Mouse (Mus musculus) forebrain, embryonic 12.5 days (tissue): ENCODE data around the gene Nsrp1. TPM values are rescaled to one million over a fixed set of nuclear protein-coding genes. Genes with fewer than 3 reads are reported as not detected.
A peak's percentile ranks its signal among the peaks of the same experiment; 100 is the strongest.

Experiments used
- ATAC-seq: fragments of 200-750 bp; cut with Nextera tagmentation; 2 replicates; pipeline ENCODE4 v1.8.0; 2017; ENCODE audit warnings: moderate TSS enrichment; ENCODE audit not compliant: low FRiP score
- H3K27ac ChIP-seq: fragments of 300-500 bp; sonication (generic); 2 replicates; pipeline ENCODE4 v1.5.1; 2016; ENCODE audit warnings: mild to moderate bottlenecking
- H3K27me3 ChIP-seq: fragments of 300-500 bp; sonication (generic); 2 replicates; pipeline ENCODE4 v1.6.1; 2016; ENCODE audit warnings: mild to moderate bottlenecking
- H3K36me3 ChIP-seq: fragments of 300-500 bp; sonication (generic); replicated peaks from 2 replicates; pipeline ENCODE4 v1.6.1; 2016; ENCODE audit warnings: mild to moderate bottlenecking
- H3K4me1 ChIP-seq: fragments of 300-500 bp; sonication (generic); 2 replicates; pipeline ENCODE4 v1.6.1; 2016
- H3K4me2 ChIP-seq: fragments of 300-500 bp; sonication (generic); 2 replicates; pipeline ENCODE4 v1.6.1; 2016; ENCODE audit warnings: mild to moderate bottlenecking, moderate library complexity
- H3K4me3 ChIP-seq: fragments of 300-500 bp; sonication (generic); replicated peaks from 2 replicates; pipeline ENCODE4 v1.5.1; 2016; ENCODE audit warnings: mild to moderate bottlenecking
- H3K9ac ChIP-seq: fragments of 300-500 bp; sonication (generic); 2 replicates; pipeline ENCODE4 v1.6.1; 2016; ENCODE audit warnings: mild to moderate bottlenecking
- H3K9me3 ChIP-seq: fragments of 300-500 bp; sonication (generic); 2 replicates; pipeline ENCODE4 v1.6.1; 2016
- WGBS: fragments of 180-500 bp; shearing (Covaris S2); methylation state at CpG from one replicate; pipeline ENCODE4 v1.1.7; 2016; 5-methylcytosine and 5-hydroxymethylcytosine counted together
- microRNA counts: library from miRNA; unstranded; fragments of <30 nt; microRNA quantifications from one replicate; lab custom pipeline; 2017
- microRNA-seq: library from miRNA; unstranded; fragments of <30 nt; microRNA quantifications from one replicate; pipeline ENCODE4, GENCODE M21; 2017
- polyA plus RNA-seq: library from polyadenylated mRNA; unstranded; fragments of >200 nt; fragmentation: Nextera tagmentation; extraction: Ambion mirVana; gene quantifications from 2 replicates; pipeline ENCODE4 v1.2.1, GENCODE M21; 2016

The Nsrp1 gene
- polyA plus RNA-seq, 1 experiment from 2014 or later = 79.9 TPM

- Histone ChIP-seq H3K4me1 (peaks cover 15% of the 10 kb centered on the region), H3K9me3 (no peaks in the 10 kb centered on the region), H3K4me2 (peak overlapping the region; percentile 80), H3K27ac (no peak overlapping the region), H3K36me3 (no peaks in the 10 kb centered on the region), H3K4me3 (peak overlapping the region; percentile 45), H3K9ac (no peak overlapping the region), H3K27me3 (peaks cover 78% of the 10 kb centered on the region)
- 8% methylated on average over 24 of the region's 24 CpGs for WGBS
- ATAC-seq = no peak
Observed at GRCm38 (mm10) chr11:76998705-76999226, 79.5 kb downstream of the Nsrp1 start.

GRCm38 (mm10) chr11:76997916-76998704 lies 80.1 kb downstream of the Nsrp1 start, which contains the start of gene Slc6a4:
TSS of gene Slc6a4 (plus strand) at chr11:76998603.
- H3K9ac ChIP-seq = peak within 1 kb of the TSS; percentile 42; the same call in 1 of the 2 replicates
- H3K9me3 ChIP-seq = no peaks in the 10 kb centered on the region
- no peak within 1 kb of the TSS for H3K27ac ChIP-seq
- under 1% methylated on average over 49 of the region's 52 CpGs for WGBS
- peak within 1 kb of the TSS; percentile 80 for H3K4me2 ChIP-seq
- peak within 1 kb of the TSS; percentile 45 for H3K4me3 ChIP-seq
- H3K36me3 ChIP-seq = no peaks in the 10 kb centered on the region
- ATAC-seq = 0 out of 2 replicates have a peak, but pooled peaks have one; percentile 23
- H3K27me3 ChIP-seq = peaks cover 77% of the 10 kb centered on the region
- peaks cover 15% of the 10 kb centered on the region for H3K4me1 ChIP-seq

GRCm38 (mm10) chr11:76997305-76997704 lies 80.9 kb downstream of the Nsrp1 start:
- H3K36me3 ChIP-seq = no peaks in the 10 kb centered on the region
- H3K4me1 ChIP-seq = peaks cover 15% of the 10 kb centered on the region
- H3K27me3 ChIP-seq = peaks cover 69% of the 10 kb centered on the region
- H3K4me2 ChIP-seq = peak overlapping the region; percentile 80
- WGBS = under 1% methylated on average over 20 of the region's 21 CpGs
- ATAC-seq = 0 out of 2 replicates have a peak, but pooled peaks have one; percentile 57
- H3K9me3 ChIP-seq = no peaks in the 10 kb centered on the region
- H3K9ac ChIP-seq = peak overlapping the region; percentile 42; the same call in 1 of the 2 replicates
- H3K4me3 ChIP-seq = peak overlapping the region; percentile 45
- no peak overlapping the region for H3K27ac ChIP-seq

GRCm38 (mm10) chr11:76995966-76996672 lies 82.1 kb downstream of the Nsrp1 start:
- WGBS = 68% methylated on average over 20 of the region's 20 CpGs
- Histone ChIP-seq H3K4me1 (peaks cover 15% of the 10 kb centered on the region), H3K27ac (no peak overlapping the region), H3K36me3 (no peaks in the 10 kb centered on the region), H3K4me2 (no peak overlapping the region), H3K4me3 (no peak overlapping the region), H3K9me3 (no peaks in the 10 kb centered on the region), H3K27me3 (peaks cover 58% of the 10 kb centered on the region), H3K9ac (no peak overlapping the region)
- ATAC-seq = no peak

MicroRNAs encoded within 50 kb of the gene (microRNA counts, 519-probe panel; counts per million panel counts)
- microRNA mmu-miR-423-3p (lab: Ali Mortazavi, UCI) (4,417 counts per million, percentile 52 among the panel's probes with 10 or more counts), microRNA mmu-miR-423-5p (lab: Ali Mortazavi, UCI) (3,373 counts per million, percentile 30 among the panel's probes with 10 or more counts)

Small RNA genes lying within 50 kb of the gene (microRNA-seq; reads per million reads assigned to microRNA genes)
- gene Mir423 = 9,828 reads per million, percentile 95 among the genes with 10 or more reads in this experiment

Other genes starting within 250 kb of the Nsrp1 start
- 11.7 and 13.2 TPM in 2 replicates for gene Cpd, start 231.4 kb downstream of the Nsrp1 start, polyA plus RNA-seq
- gene Tmigd1, start 176.3 kb downstream of the Nsrp1 start, polyA plus RNA-seq = not detected in 2 replicates
- 175 and 180 TPM in 2 replicates for gene Blmh, start 153.6 kb downstream of the Nsrp1 start, polyA plus RNA-seq
- 0.24 and 0.37 TPM in 2 replicates for gene Slc6a4, start 79.8 kb downstream of the Nsrp1 start, polyA plus RNA-seq
- 0.46 and 0.83 TPM in 2 replicates for gene Efcab5, start 110.5 kb upstream of the Nsrp1 start, polyA plus RNA-seq
- 19.4 and 20.7 TPM in 2 replicates for gene Ssh2, start 137.9 kb upstream of the Nsrp1 start, polyA plus RNA-seq